Mouse (Mus musculus): ENCODE data around the gene Myo1e.
"Not testable (repeated sequence)": the region's sequence is repeated elsewhere in the genome, so short reads cannot be mapped to it uniquely, and the experiment has no call there.

Gene Myo1e

DNA sequence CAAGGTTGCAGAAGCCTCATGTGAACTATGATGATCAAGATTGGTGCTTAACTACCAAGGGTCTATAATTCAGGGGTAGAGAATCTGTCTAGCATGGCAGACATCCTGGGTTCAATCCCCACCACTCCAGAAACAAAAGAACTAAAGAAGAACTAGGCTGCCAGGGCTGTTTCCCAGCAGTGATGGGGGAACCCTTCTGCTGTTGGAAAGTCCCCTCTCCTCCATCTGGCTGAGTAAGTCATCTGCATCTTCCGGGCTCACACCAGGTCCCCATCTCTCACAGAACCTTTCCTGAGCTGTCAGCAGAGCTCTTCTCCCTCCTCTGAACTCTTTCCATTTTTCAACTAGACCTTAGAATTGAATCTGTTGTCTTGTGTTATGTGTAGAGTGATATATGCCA lies 45.9 kb downstream of the Myo1e start:
- no peak for DNase-seq (ENCODE audit: low spot score)

DNA sequence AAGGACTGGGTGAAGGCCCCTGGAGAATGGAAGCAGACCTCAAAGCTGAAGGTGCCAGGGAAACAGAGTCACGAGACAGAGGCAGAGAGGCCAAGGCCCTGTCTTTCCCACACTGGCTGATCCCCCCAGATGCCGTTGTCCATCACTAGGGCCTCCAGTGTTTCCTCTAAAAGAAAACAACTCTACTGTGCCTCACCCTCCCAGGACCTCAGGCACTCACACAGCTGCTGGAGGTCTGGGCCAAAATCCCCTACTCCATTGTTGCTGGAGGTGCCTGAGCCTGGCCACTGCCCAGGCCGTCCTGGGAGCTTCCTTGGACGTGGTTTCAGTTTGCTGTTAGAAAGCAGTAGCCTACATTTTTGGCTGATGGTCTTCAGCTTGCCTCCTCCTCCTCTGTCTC lies 47.9 kb downstream of the Myo1e start:
- DNase-seq (ENCODE audit: low spot score) = no peak

DNA sequence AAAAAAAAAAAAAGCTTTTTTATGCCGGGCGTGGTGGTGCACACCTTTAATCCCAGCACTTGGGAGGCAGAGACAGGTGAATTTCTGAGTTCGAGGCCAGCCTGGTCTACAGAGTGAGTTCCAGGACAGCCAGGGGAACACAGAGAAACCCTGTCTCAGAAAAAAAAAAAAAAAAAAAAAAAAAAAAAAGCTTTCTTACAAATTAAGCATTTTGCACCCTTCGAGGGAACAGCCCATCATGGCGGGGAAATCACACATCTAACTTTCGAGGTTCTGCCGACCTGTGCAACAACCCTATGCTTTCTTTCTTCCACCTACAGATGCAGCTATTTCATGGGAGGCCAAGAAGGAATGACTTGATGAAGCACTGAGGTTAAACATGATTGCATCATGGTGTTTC lies 48.9 kb downstream of the Myo1e start:
- not testable (repeated sequence) for DNase-seq (ENCODE audit: low spot score)

DNA sequence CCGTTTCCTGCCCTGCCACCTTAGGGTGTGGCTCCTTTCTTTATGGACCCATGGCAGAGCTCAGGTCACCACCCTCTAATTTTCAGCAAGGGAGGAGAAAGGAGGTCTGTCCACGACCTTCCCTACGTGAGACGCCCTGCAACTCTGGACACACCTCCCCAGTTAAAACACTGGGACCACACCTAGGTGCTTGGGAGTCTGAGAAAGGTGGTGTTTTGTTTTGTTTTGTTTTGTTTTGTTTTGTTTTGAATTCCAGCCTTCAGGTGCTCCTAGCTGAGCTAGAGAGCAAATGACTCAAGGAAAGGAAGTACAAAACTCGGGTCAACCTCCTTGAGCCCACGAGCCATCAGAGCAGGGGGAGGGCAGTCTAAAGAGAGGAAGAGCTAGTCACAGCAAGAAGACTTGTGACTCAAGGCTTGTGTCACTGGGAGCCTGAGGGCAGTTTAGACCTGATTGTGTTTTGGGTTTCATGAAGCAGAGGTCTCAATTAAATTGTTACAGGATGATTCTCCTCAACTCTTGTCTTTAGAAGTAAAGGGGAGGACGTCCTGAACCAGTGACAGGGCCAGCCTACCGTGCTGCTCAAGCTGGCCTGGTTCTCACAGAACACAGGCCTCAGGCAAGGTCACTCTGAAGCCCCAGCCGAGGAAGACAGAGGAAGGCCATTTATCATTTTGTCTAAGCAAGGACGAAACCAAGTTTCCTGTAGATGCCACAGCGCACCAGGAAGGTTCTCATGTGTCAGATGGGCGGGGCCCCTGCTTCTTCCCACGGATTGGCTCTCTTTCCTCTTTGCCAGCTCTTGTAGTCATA lies 50.3 kb downstream of the Myo1e start:
- DNase-seq (ENCODE audit: low spot score) = peak; percentile 67

DNA sequence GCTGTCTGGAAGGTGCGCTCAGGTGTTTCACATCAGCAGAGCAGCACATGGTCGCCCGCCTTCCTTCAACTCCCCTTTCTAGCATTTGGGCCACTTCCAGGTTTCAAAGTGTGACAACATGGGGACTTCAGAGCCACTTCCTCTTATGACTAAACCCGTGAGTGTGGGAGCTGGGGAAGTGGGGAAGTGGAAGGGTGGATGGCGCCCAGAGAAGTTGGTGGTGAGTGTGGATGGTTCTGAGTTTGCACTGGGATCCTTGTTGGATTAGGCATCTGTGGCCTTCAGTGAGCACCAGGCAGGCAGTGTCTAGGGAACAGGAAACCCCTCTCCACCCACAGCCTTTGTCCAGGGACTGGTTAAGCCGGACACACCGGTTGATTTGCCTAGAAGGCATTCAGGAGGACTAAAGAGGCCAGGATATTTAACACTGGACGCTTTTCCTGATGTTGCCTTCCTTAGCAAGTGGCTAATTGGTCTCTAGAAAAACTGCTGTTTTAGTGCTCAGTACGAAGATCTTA lies 53.2 kb downstream of the Myo1e start:
- DNase-seq (ENCODE audit: low spot score) = peak; percentile 64

DNA sequence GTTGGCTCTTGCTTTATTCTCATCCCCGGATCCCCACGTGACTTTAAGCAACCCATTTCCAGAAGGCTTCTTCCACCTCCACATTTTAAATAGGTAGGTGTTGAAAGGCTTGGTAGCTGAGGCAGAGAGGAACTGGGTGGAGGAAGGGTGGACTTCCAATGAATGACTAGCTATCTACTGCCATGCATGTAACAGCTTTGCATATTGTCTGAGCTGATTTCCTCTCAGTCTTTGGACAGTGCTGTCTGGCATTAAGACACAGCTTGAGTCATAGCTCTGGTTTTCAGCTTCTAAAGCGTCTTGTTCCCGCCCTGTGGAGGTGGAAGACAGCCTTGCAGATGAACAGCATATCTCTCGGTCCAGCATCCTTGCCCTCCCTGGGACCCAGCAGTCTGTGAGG lies 54.5 kb downstream of the Myo1e start:
- no peak for DNase-seq (ENCODE audit: low spot score)

DNA sequence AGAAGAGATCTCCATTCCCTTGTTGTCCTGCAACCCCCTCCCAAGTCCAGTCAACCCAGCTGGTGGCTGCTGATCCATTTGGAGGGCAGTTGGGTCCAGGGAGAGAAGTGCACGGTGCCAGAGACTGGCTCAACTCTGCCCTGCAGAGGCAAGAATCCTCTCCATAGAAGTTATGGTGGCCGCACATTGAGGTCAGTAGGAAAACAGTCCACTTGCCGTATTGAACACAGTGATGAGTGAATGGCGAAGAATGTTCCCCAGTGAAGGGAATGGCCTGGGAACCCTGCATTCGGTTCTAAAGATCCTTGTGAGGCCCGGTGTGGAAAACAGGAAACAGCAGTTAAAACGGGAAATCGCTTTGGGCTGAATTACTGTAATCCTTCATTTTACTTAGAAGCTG lies 56.0 kb downstream of the Myo1e start:
- no peak for DNase-seq (ENCODE audit: low spot score)

DNA sequence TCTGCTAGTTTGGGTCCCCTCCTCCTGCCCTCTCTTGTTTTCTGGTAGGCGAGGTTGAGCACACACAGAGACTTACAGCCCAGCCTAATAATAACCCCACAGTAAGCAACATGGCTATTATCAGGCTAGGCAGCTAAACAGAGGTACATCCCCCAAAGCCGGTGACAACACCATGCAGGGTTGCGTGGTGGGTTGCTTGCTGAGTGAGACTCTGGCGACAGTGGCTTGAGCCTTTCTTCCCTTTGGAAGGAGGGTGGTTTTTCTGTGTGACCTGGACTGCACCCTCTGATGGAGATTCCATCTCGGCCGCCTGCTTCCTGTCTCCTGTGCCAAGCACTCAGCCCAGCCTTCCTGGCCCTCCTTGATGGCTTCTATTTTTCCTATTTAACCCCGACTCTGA lies 56.6 kb downstream of the Myo1e start:
- DNase-seq (ENCODE audit: low spot score) = no peak

DNA sequence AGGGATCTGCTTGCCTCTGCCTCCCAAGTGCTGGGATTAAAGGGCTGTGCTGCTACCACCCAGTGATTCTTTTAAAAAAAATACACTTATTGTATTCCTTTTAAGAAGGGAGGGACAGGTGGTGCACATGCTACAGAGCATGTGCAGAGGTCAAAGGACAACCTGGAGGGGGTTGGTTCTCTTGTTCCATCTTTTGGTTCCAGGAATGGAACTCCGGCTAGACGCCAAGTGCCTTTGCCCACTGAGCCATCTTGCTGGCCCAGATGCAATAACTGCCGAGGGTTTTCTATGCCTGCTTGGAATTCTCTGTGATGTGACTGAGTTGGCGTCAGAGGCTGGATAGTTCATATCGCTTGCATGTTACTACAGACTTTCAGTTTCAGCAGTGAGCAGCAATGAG lies 58.4 kb downstream of the Myo1e start:
- DNase-seq (ENCODE audit: low spot score) = no peak

DNA sequence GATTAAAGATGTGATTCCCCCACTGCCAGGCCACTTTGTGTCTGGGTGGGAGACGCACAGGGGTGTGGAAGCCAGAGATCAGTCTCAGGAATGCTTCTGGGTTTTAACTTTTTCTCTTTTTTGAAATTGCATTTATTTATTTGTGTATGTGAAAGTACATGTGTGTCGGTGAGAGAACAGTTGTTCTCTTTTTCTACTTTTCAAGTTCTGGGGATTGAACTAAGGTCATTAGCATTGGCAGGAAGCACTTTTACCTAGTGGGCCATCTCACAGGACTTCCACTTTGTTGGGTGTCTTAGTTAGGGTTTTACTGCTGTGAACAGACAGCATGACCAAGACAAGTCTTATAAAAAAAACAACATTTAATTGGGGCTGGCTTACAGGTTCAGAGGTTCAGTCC lies 59.0 kb downstream of the Myo1e start:
- DNase-seq (ENCODE audit: low spot score) = no peak

DNA sequence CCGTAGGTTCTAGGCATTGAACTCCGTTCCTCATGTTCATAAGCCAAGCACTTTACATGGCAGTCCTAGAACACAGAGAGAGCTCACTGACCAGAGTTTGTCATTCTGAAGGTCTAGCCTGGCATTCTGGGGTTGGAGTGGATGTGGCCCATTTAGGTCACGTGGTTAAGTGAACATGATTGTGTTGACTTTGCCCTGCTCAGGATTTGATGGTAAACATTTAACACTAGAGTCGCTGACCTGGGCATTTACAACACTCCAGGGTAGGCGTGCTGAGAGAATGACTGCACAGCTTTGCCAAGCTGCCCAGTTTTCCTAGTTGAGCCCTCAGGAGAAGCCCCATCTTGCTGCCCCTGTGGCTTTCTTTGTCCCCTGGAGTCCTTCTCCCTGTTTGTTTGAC lies 60.0 kb downstream of the Myo1e start:
- no peak for DNase-seq (ENCODE audit: low spot score)

DNA sequence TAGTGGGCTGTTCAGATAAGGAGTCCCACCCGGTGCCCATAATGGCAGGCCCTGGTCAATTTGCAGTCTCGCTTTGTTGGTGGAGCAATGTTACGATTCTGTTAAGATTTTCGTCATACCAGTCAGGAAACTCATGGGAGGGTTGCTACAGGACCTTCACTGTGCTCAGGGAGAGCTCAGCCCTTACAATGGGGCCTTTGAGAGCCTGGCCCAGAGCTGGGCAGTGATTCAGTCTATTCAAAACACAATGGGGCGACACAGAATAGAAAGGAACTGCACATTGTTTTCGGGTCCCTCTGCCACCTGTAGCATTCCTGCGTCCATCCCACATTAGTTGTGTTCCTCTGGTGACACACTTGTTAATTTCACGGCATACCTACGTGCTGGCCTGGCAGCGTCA lies 62.2 kb downstream of the Myo1e start:
- DNase-seq (ENCODE audit: low spot score) = no peak

DNA sequence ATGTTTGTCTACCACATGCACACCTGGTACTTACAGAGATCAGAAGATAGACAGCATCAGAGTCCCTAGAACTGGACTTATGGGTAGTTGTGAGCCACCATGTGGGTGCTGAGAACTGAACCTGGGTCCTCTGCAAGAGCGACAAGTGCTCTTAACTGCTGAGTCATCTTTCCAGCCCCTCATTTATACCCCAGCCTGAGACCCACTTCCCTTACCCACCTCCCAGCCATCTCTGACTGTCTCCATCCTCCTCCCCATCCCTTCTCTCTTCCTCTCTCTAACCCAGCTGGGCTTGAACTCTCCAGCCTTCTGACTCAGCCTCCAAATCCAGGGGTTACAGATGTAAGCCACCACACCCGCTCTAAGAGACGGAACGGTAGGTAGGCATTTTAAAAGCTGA lies 63.3 kb downstream of the Myo1e start:
- DNase-seq (ENCODE audit: low spot score) = no peak

DNA sequence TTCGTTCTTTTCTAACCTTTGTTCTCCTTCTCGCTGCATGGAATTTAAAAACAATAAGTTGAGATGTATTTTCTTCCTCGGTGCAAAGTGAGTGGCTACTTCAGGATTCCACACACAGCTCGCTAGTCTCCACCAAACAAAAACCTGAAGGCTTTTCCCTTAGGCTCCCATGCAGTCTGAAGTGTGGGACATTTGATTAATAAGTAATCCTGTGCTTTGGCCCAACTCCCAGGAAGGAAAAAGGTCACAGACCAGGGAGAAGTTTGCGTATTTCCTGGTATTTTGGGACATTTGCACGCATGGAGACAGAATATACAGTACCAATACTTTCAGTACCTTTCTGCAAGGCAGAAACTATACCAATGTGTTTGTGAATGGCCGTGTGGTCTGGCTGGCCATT lies 64.0 kb downstream of the Myo1e start:
- no peak for DNase-seq (ENCODE audit: low spot score)

DNA sequence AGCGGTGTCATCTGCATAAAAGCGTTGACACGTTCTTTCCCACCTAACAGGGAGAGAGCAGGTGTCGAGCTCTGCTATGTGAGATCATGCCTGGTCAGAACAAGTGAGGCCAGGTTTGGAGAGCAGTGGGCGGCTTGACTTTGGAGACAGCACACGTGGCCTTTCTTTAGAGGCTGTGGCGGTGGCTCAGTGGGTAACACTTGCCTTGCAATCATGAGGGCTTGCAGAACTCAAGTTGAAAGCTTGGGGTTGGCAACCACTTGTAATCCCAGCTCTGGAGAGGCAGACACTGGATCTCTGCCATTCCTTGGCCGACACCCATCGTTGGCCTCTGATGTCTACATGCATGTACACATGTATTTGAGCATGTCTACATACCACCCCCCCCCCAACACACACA lies 64.5 kb downstream of the Myo1e start:
- no peak for DNase-seq (ENCODE audit: low spot score)

DNA sequence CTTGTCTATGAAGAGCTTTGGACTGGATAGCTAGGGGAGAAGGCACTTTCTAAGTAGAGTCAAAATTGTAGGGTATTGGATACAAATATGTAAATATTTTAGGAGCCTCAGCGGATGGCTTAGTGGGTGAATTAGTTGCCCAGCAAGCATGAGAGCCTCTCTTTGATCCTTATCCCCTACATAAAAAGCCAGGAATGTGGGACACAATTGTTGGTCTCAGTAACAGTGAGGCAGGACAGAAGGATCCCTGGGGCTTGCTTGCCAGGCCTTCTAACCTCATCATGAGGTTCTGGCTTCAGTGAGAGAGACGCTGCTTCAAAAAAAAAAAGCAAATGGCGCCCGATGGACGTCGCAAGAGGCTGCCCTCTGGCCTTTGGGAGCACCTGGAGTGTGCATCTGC lies 66.9 kb downstream of the Myo1e start:
- no peak for DNase-seq (ENCODE audit: low spot score)

DNA sequence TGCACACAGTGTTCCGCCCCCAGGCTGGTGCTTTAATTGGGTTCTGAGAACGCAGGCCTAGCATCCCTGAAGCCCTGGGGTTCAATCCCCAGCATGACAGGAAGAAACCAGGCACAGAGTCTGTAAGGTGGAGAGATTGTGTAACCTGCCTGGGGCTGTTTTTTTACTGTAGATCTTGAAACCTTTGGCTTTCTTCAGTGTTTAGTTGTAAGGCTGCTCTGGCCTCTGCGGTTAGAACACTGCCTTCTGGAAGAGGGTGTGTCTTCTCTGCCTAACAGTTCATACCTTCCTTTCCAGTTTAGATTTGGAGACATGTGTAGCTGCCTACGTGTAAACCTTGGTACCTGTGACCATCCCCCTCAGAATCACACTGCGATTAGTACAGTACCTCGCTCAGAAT lies 67.3 kb downstream of the Myo1e start:
- no peak for DNase-seq (ENCODE audit: low spot score)

DNA sequence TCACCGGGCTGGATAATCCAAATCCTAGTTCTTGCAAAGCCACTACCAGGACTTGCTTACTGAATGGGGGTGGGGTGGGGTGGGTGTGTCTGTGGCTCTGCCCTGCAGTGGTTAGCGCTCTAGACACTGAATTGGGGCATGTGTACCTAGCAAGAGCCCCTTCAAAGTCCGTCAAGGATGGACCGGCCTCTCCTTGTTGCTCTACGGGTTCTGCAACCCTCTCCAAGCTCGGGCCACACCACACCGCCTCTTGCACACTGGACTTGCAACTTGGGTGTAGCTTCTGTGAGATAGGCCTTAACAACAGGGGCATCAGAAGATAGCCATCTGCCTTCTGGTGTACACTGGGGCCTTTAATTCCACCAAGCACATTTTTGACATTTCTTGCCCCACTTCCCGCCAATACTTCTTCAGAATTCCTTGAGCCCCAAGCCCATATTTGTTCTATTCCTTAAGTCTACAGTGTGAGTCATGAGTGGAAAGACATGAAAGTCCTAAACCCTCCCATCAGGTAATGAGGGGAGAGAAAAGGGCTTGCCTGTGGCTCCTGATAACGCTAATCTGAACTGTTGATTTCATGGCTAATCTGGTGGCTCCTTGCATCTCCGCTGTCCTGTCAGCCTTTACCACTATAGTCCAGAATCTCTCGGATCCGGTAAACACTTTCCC lies 67.9 kb downstream of the Myo1e start:
- DNase-seq (ENCODE audit: low spot score) = no peak

DNA sequence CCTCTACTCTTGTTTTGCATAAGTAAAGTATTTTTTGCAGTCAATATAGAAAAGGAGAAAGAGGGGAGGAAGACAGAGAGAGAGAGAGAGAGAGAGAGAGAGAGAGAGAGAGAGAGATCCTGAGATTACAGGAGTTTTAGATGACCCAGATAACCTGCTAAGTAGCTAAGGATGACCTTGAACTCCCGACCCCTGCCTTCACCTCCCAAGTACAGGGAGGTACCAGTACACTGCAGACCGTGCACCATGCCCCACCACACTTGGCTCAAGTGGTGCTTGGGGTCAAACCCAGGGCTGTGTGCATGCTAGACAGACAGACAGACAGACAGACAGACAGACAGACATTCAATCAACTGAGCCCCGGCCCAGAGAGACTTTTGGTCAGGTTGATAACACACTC lies 69.9 kb downstream of the Myo1e start:
- no peak for DNase-seq (ENCODE audit: low spot score)

DNA sequence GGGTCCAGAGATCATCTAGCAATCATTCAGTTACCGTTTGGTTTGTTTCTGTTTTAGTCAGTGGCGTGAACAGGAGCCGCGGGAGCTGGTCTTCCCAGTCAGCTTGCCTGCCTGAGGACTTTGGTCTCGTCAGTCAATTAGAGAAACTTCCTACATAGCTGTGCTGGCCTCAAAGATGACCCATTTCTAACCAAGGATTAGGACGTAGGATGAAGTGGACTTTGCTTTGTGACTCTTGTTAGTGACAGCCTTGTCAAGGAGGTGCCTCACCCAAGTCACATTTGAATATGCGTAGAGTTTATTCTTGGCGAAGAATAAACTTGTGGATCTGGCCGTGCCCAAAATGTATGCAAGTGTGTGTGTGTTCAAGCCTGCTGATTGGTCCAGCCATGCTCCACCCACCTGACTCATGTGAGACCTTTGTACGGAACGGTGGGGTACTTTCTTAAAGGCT lies 70.4 kb downstream of the Myo1e start:
- no peak for DNase-seq (ENCODE audit: low spot score)

DNA sequence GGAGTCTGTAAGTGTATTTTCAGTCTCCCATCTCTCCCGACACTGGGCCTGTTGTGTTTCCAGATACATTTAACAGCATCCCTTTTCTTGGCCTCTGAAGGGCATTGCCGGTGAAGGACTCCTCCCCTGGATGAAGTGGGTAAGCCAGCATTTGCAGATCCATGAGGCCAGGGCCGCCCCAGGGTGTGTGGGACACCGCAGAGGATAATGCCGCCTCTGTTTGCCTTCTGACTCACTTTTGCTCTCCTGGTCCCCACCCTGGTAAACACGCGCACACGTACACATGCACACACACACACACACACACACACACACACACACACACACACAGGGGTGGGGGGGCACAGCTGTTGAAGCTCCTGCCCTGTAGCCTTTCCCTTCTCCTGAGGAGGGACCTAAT lies 74.3 kb downstream of the Myo1e start:
- no peak for DNase-seq (ENCODE audit: low spot score)

DNA sequence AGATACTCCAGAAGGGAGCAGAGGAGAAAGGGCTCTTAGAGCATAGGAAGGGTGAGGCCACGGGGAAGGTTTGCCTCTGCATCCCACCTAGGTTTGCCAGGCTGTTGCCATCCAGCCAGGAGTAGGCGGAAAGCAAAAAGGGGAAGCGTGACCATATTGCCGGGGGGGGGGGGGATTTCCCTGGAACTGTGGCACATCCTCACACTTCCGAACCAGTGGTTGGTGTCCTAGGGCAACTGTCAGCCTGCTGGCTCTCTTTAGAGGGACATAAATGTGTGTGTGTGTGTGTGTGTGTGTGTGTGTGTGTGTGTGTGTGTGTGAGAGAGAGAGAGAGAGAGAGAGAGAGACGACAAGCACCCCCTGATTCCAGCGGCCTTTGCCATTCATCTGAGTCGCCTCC lies 75.0 kb downstream of the Myo1e start:
- DNase-seq (ENCODE audit: low spot score) = no peak

DNA sequence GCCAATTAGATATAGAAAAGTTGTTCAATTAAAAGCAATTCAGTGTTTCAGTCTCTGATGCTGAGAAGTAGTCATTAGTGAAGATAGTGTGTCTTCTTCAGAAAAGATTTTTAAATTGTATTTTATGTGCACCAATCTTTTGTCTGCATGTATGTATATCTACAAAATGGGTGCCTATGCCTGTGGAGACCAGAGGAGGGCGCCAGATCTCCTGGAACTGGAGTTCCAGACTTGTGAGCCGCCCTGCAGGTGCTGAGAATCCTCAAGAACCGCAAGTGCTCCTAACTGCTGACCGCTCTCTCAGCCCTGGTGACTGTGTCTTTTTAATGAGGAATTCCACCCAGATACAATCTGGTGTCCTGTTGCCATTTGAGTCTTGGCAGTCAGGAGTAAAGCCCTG lies 76.0 kb downstream of the Myo1e start:
- DNase-seq (ENCODE audit: low spot score) = no peak
